Mouse (Mus musculus) gastrocnemius, postnatal 25 days (tissue): ENCODE data around the gene Poc1a. TPM values are rescaled to one million over a fixed set of nuclear protein-coding genes. Genes with fewer than 3 reads are reported as not detected.

ENCODE experiments used
- total RNA-seq, 2 experiments: library from RNA; stranded (reverse); gene quantifications; 1 replicate in 1 of 2; 2 replicates in 1 of 2; pipeline ENCODE4 v1.2.3; 2021

The Poc1a gene
- total RNA-seq, 2 experiments from 2014 or later: 0.90 to 2.1 TPM

Other genes with a start within 250 kb of the Poc1a start
- not detected for gene Col6a4, start 184.3 kb upstream of the Poc1a start, total RNA-seq
- gene Glyctk, start 122.9 kb upstream of the Poc1a start, total RNA-seq: under 1 TPM; 0.38 to 0.56 TPM
- 10 to 100 TPM; 22.4 to 24.3 TPM for gene Wdr82, start 110.1 kb upstream of the Poc1a start, total RNA-seq
- gene Ppm1m, start 81.3 kb upstream of the Poc1a start, total RNA-seq: 1 to 10 TPM; 2.6 to 4.7 TPM
- gene Twf2, start 78.0 kb upstream of the Poc1a start, total RNA-seq: 100 to 1,000 TPM in 1 of 2 experiments, 10 to 100 TPM in 1; 95.6 to 126 TPM
- gene Tlr9, start 58.5 kb upstream of the Poc1a start, total RNA-seq: under 1 TPM; 0.21 to 0.33 TPM
- gene Alas1, start 32.4 kb upstream of the Poc1a start, total RNA-seq: 100 to 1,000 TPM; 260 to 287 TPM
- 10 to 100 TPM; 13.8 to 31.7 TPM for gene Dusp7, start 87.6 kb downstream of the Poc1a start, total RNA-seq
- gene Rpl29, start 148.4 kb downstream of the Poc1a start, total RNA-seq: 100 to 1,000 TPM; 243 to 260 TPM
- gene Acy1, start 157.3 kb downstream of the Poc1a start, total RNA-seq: 10 to 100 TPM; 11.0 to 11.3 TPM
- 1 to 10 TPM; 4.7 to 4.8 TPM for gene Abhd14b, start 166.4 kb downstream of the Poc1a start, total RNA-seq
- gene Abhd14a, start 166.6 kb downstream of the Poc1a start, total RNA-seq: 10 to 100 TPM; 14.7 to 18.3 TPM
- 10 to 100 TPM; 54.6 to 59.7 TPM for gene Pcbp4, start 172.2 kb downstream of the Poc1a start, total RNA-seq
- under 1 TPM in 1 of 2 experiments, not detected in 1; 0.18 TPM for gene Gpr62, start 184.9 kb downstream of the Poc1a start, total RNA-seq
- 10 to 100 TPM; 17.1 to 18.7 TPM for gene Rrp9, start 194.9 kb downstream of the Poc1a start, total RNA-seq
- 10 to 100 TPM; 54.3 to 90.0 TPM for gene Parp3, start 195.9 kb downstream of the Poc1a start, total RNA-seq
- not detected for gene Iqcf1, start 218.9 kb downstream of the Poc1a start, total RNA-seq
- not detected for gene Iqcf5, start 233.5 kb downstream of the Poc1a start, total RNA-seq